Mouse (Mus musculus): ENCODE results near the gene Fsd1l.

GRCm38 (mm10) chr4:53588936-53589335 lies 42.3 kb upstream of the Fsd1l start:
- TF ChIP-seq CTCF (IDR thresholded peaks at IDR 0.05; ENCODE audit: extremely low read depth, insufficient read length, insufficient replicate concordance, low read depth, low read length) (no peak), POLR2A (IDR thresholded peaks at IDR 0.05; ENCODE audit: low read depth, low read length) (no peak)

Data from small intestine, adult 2 months (tissue).